Mouse (Mus musculus) heart, adult 2 months (tissue): Measurements from ENCODE around the gene Sash3.

ENCODE experiments used
- CTCF ChIP-seq: fragments of 200-600 bp; IDR thresholded peaks from 2 replicates; pipeline ENCODE4 v1.8.1; 2022; ENCODE audit warnings: antibody characterized with exemption, mild to moderate bottlenecking, moderate library complexity
- EP300 ChIP-seq: fragments of 200-500 bp; IDR thresholded peaks from 2 replicates; pipeline ENCODE4 v1.6.1; 2011; ENCODE audit warnings: low read depth, low read length, control low read depth; ENCODE audit not compliant: insufficient read depth
- POLR2A ChIP-seq: fragments of 200-500 bp; IDR thresholded peaks from 2 replicates; pipeline ENCODE4 v1.6.1; 2011; ENCODE audit warnings: mild to moderate bottlenecking, low read depth, low read length, control low read depth; ENCODE audit not compliant: insufficient read depth

GRCm38 (mm10) chrX:48208519-48209185, 62.4 kb downstream of the Sash3 start, which contains the start of gene Zdhhc9:
- TF ChIP-seq POLR2A: peak; percentile 65
- no peak for TF ChIP-seq EP300
- no peak for TF ChIP-seq CTCF
